In the genomic region with DNA sequence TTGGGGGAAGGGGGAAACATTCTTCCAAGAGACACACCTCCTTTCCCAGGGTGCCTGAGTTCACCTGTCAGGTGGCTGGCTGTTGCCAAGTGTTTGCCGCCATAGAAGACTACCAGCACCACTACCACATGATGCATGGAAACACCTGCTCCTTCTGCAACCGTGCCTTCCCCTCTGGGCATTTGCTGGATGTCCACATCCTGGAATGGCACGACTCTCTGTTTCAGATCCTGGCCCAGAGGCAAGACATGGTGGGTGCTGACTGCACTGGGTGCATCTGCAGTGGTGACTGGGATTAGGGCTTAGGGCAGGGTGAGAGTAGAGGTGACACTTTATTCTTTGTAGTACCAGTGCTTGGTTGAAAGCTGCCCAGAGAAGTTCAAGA, we compare ENCODE assay signal across 1 mouse cellular context.
TF ChIP-seq lines count a peak whose summit lies in the region.

No protein-coding gene starts in this region.

TF ChIP-seq in myocyte, 11 proteins besides CTCF, POLR2A, EP300 and RAD21 (continued from another document):
- no peak for TF ChIP-seq MYOD1 (IDR thresholded peaks at IDR 0.05; ENCODE audit: control insufficient read depth in 1 of 3, insufficient read length in 2 of 3, low read depth in 2 of 3)
